Mouse (Mus musculus): ENCODE measurements around the gene Ppp1r36. TPM values are rescaled to one million over a fixed set of nuclear protein-coding genes. Genes with fewer than 3 reads are reported as not detected.
"Not testable (repeated sequence)": the region's sequence is repeated elsewhere in the genome, so short reads cannot be mapped to it uniquely, and the experiment has no call there.

Gene Ppp1r36
- polyA plus RNA-seq, 1 experiment from 2014 or later = 2.6 TPM

DNA sequence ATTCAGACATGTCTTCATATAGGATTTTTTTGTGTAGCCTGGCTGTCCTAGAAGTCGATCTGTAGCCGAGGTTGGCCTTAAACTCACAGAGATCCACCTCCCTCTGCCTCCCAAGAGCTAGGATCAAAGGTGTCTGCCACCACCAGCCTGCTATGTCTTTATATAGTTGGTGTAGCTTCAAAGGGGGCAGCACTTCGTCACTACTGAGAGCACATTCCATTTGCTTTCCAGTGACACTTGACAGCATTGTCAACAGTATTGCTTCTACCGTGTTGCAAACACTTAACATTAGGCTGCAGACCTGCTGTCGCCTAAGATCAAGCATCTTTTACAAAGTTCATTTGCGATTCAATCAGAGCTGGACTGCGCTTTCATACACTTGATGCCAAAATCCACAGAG, 16.8 kb downstream of the Ppp1r36 start:
- DNase-seq (ENCODE audit: low spot score) (no peak), ATAC-seq (ENCODE audit: low FRiP score) (no peak)
- Histone ChIP-seq H3K9me3 (ENCODE audit: control insufficient read depth, low read length) (no peaks in the 10 kb centered on the region), H3K4me3 (replicated peaks; ENCODE audit: low read length) (no peak overlapping the region), H3K36me3 (replicated peaks; ENCODE audit: control insufficient read depth, insufficient read depth) (no peaks in the 10 kb centered on the region), H3K4me1 (replicated peaks; ENCODE audit: control insufficient read depth, insufficient read depth, low read length) (no peaks in the 10 kb centered on the region; the same call in 1 of the 2 replicates), H3K27ac (no peak overlapping the region), H3K27me3 (ENCODE audit: control insufficient read depth, insufficient read depth, low read length) (0 out of 2 replicates have a peak, but pooled peaks cover 11% of the 10 kb centered on the region), H3K4me2 (replicated peaks) (no peak overlapping the region), H3K9ac (no peak overlapping the region)
- WGBS = 39% methylated on average over 7 of the region's 7 CpGs

DNA sequence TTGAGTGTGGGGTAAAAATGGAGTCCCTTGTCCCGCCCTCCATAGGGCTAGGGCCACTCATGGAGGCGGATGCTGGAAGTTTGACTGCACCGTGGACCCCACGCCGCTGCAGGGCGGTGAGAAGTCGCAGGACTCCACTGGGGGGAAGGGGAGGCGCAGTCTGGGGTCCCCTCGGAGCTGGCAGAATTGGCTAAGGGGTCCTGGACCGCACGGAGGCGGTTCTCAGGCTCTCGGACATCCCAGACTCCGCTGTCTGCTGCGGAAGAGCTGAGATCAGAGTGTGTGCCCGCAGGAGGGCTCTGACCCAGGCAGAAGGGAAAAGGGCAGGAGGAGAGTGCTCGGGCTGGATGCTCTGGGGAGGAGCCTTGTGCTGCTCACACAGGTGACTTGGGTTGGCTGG, 17.7 kb downstream of the Ppp1r36 start:
- Histone ChIP-seq H3K27me3 (ENCODE audit: control insufficient read depth, insufficient read depth, low read length) (0 out of 2 replicates have a peak, but pooled peaks cover 11% of the 10 kb centered on the region), H3K27ac (no peak overlapping the region), H3K4me3 (replicated peaks; ENCODE audit: low read length) (no peak overlapping the region; the same call in 1 of the 2 replicates), H3K9ac (0 out of 2 replicates have a peak overlapping the region, but pooled peaks have one; percentile 33), H3K9me3 (ENCODE audit: control insufficient read depth, low read length) (no peaks in the 10 kb centered on the region), H3K36me3 (replicated peaks; ENCODE audit: control insufficient read depth, insufficient read depth) (no peaks in the 10 kb centered on the region), H3K4me2 (replicated peaks) (peak overlapping the region; percentile 46), H3K4me1 (replicated peaks; ENCODE audit: control insufficient read depth, insufficient read depth, low read length) (no peaks in the 10 kb centered on the region; the same call in 1 of the 2 replicates)
- WGBS = 2% methylated on average over 17 of the region's 17 CpGs
- no peak for DNase-seq (ENCODE audit: low spot score)
- ATAC-seq (ENCODE audit: low FRiP score) = no peak

DNA sequence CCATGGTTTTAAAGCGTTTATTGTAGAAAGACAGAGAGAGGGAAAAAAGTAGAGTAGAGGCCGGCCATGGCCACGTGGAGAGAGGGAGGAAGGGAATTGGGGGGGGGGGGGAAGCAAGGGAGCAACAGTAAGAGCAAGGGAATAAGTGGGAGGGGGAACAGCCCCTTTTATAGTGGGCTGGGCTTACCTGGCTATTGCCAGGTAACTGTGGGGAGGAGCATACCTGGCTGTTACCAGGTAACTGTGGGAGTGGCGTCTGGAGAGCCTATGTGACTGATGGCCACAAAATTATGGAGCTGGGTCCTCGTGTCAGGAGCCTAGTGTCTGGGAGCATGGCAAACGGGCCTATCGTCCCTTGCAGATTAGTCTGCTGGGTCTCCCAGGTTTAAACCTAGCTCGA, 18.2 kb downstream of the Ppp1r36 start:
- DNase-seq (ENCODE audit: low spot score) = no peak
- Histone ChIP-seq H3K9ac (no peak overlapping the region), H3K27me3 (ENCODE audit: control insufficient read depth, insufficient read depth, low read length) (0 out of 2 replicates have a peak, but pooled peaks cover 11% of the 10 kb centered on the region), H3K4me2 (replicated peaks) (peak overlapping the region; percentile 46; the same call in 1 of the 2 replicates), H3K27ac (no peak overlapping the region), H3K4me3 (replicated peaks; ENCODE audit: low read length) (no peak overlapping the region), H3K9me3 (ENCODE audit: control insufficient read depth, low read length) (no peaks in the 10 kb centered on the region), H3K4me1 (replicated peaks; ENCODE audit: control insufficient read depth, insufficient read depth, low read length) (no peaks in the 10 kb centered on the region; the same call in 1 of the 2 replicates), H3K36me3 (replicated peaks; ENCODE audit: control insufficient read depth, insufficient read depth) (no peaks in the 10 kb centered on the region)
- WGBS = 43% methylated on average over 8 of the region's 8 CpGs
- no peak for ATAC-seq (ENCODE audit: low FRiP score)

DNA sequence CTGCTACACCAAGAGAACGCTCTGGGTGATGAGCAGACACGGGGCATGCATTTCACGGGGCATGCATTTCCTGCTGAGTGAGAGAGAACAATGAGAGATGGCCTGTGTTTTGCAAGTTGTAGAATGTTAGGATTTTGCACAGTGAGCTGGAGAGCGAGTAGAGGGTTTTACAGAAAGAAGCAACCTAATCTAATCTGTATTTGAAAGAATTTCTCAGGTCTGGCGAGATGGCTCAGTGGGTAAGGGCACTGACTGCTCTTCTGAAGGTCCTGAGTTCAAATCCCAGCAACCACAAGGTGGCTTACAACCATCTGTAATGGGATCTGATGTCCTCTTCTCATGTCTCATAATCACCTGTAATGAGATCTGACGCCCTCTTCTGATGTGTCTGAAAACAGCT, 26.1 kb downstream of the Ppp1r36 start:
- not testable (repeated sequence) for DNase-seq (ENCODE audit: low spot score); H3K4me3 ChIP-seq (replicated peaks; ENCODE audit: low read length); H3K36me3 ChIP-seq (replicated peaks; ENCODE audit: control insufficient read depth, insufficient read depth); H3K27me3 ChIP-seq (ENCODE audit: control insufficient read depth, insufficient read depth, low read length); H3K9ac ChIP-seq; H3K4me1 ChIP-seq (replicated peaks; ENCODE audit: control insufficient read depth, insufficient read depth, low read length); H3K4me2 ChIP-seq (replicated peaks); H3K27ac ChIP-seq; ATAC-seq (ENCODE audit: low FRiP score); H3K9me3 ChIP-seq (ENCODE audit: control insufficient read depth, low read length)
- WGBS = 69% methylated on average over 6 of the region's 6 CpGs

DNA sequence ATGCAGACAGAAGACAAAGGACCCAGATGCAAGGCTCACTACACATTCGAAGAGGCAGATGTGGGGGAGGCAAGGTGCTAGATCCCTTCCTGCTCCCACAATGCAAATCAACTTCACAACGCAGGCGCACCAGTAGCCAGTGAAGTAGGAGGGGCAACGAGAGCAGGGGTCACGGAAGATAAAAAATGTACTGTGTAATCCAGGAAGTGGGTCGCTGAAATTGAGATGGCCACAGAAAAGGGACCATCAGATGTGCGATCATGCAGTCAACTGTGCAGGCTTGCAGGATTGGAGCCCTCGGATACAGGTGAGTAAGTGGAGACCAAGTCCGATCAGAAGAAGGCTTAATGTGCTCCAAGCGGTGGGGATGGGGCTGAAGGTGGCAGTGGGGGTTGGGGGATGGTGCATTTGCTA, 27.0 kb downstream of the Ppp1r36 start:
- H3K9me3 ChIP-seq (ENCODE audit: control insufficient read depth, low read length) = no peaks in the 10 kb centered on the region
- no peak overlapping the region for H3K4me3 ChIP-seq (replicated peaks; ENCODE audit: low read length)
- no peak overlapping the region for H3K4me2 ChIP-seq (replicated peaks)
- no peaks in the 10 kb centered on the region for H3K4me1 ChIP-seq (replicated peaks; ENCODE audit: control insufficient read depth, insufficient read depth, low read length)
- H3K27ac ChIP-seq = no peak overlapping the region
- H3K9ac ChIP-seq = no peak overlapping the region
- DNase-seq (ENCODE audit: low spot score) = no peak
- no peak for ATAC-seq (ENCODE audit: low FRiP score)
- H3K36me3 ChIP-seq (replicated peaks; ENCODE audit: control insufficient read depth, insufficient read depth) = no peaks in the 10 kb centered on the region
- 62% methylated on average over 10 of the region's 10 CpGs for WGBS
- no peaks in the 10 kb centered on the region for H3K27me3 ChIP-seq (ENCODE audit: control insufficient read depth, insufficient read depth, low read length)

DNA sequence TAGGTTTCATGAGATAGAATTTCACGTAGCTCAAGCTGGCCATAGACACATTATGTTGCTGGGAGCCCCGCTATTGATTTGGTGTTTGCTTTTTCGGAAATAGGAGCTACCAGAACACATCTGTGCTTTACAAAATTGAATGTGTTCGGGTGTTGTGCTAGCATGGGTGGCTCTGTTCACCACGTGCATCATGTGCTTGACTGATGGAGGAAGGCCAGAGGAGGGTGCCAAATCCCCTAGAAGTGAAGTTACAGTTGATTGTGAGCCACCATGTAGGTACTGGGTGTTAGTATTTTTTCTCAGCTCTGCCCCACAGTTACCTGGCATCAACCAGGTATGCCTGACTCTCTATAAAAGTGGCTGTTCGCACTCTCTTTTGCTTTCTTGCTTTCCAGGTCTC, 27.5 kb downstream of the Ppp1r36 start:
- Histone ChIP-seq H3K36me3 (replicated peaks; ENCODE audit: control insufficient read depth, insufficient read depth) (no peaks in the 10 kb centered on the region), H3K27me3 (ENCODE audit: control insufficient read depth, insufficient read depth, low read length) (no peaks in the 10 kb centered on the region), H3K27ac (no peak overlapping the region), H3K4me3 (replicated peaks; ENCODE audit: low read length) (no peak overlapping the region), H3K4me1 (replicated peaks; ENCODE audit: control insufficient read depth, insufficient read depth, low read length) (no peaks in the 10 kb centered on the region), H3K9me3 (ENCODE audit: control insufficient read depth, low read length) (no peaks in the 10 kb centered on the region), H3K4me2 (replicated peaks) (no peak overlapping the region), H3K9ac (no peak overlapping the region)
- WGBS = 90% methylated on average over 6 of the region's 6 CpGs
- DNase-seq (ENCODE audit: low spot score) = no peak
- ATAC-seq (ENCODE audit: low FRiP score) = no peak

DNA sequence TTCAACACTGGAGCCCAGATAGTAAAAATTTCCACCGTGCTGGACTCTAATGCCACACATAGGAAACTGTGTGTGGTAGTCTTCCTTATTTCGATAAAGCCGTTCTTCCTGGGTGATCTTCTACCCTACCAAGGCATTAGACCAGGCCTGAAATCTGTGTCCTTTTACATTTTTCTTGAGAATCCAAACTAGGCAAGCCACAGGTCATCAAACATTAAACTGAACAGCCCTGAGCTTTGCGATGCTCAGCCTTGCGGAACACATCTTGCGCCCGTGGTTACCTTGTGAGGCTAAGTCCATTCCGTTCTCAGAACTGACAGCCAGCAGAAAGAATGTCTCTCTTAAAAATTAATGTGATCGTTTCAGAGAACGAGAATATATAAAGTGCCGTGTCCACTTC, 28.9 kb downstream of the Ppp1r36 start:
- 77% methylated on average over 11 of the region's 11 CpGs for WGBS
- Histone ChIP-seq H3K4me2 (replicated peaks) (no peak overlapping the region), H3K9me3 (ENCODE audit: control insufficient read depth, low read length) (no peaks in the 10 kb centered on the region), H3K27me3 (ENCODE audit: control insufficient read depth, insufficient read depth, low read length) (no peaks in the 10 kb centered on the region), H3K36me3 (replicated peaks; ENCODE audit: control insufficient read depth, insufficient read depth) (no peaks in the 10 kb centered on the region), H3K9ac (no peak overlapping the region), H3K4me3 (replicated peaks; ENCODE audit: low read length) (no peak overlapping the region), H3K4me1 (replicated peaks; ENCODE audit: control insufficient read depth, insufficient read depth, low read length) (no peaks in the 10 kb centered on the region), H3K27ac (no peak overlapping the region)
- no peak for ATAC-seq (ENCODE audit: low FRiP score)
- no peak for DNase-seq (ENCODE audit: low spot score)

DNA sequence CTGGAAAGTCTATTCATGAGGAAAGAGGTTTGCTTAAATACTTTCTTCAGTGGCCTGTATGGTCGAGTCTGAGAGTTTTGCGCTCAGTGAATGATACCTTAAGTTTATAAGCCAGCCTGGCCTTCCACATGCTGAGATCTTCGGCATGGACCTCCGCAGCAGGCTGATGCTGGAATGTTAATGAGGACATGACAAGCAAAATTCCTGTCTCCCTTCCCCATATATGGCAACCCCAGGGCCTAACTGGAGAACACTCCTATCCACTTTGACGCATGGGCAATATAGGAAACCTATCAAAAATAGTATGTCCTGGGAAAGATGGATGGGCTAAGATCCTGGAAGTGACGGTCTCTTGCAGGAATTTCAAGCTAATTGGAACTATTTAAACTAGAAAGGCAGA, 30.8 kb downstream of the Ppp1r36 start:
- no peaks in the 10 kb centered on the region for H3K4me1 ChIP-seq (replicated peaks; ENCODE audit: control insufficient read depth, insufficient read depth, low read length)
- ATAC-seq (ENCODE audit: low FRiP score) (no peak), DNase-seq (ENCODE audit: low spot score) (no peak)
- no peaks in the 10 kb centered on the region for H3K36me3 ChIP-seq (replicated peaks; ENCODE audit: control insufficient read depth, insufficient read depth)
- no peak overlapping the region for H3K9ac ChIP-seq
- 78% methylated on average over 6 of the region's 6 CpGs for WGBS
- no peaks in the 10 kb centered on the region for H3K27me3 ChIP-seq (ENCODE audit: control insufficient read depth, insufficient read depth, low read length)
- H3K9me3 ChIP-seq (ENCODE audit: control insufficient read depth, low read length) = no peaks in the 10 kb centered on the region
- no peak overlapping the region for H3K27ac ChIP-seq
- H3K4me3 ChIP-seq (replicated peaks; ENCODE audit: low read length) = no peak overlapping the region
- no peak overlapping the region for H3K4me2 ChIP-seq (replicated peaks)

DNA sequence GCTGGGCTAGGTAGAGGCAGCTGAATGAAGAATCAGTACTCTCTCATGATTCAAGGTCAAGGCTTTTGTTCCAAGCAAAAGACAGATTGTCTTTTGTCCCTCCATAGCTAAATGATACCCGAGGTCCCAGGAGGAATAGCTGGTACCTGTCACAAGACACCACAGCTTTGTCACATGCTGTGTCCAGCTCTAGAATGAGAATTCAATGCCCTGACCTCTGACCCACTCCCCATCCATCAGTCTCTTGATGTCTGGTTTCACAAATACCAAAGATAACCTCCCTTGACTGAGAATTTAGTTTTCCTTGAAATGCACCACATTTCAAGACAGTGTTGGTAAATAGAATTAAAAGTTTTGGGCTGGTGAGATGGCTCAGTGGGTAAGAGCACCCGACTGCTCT, 34.9 kb downstream of the Ppp1r36 start:
- H3K4me1 ChIP-seq (replicated peaks; ENCODE audit: control insufficient read depth, insufficient read depth, low read length) = no peaks in the 10 kb centered on the region
- H3K27me3 ChIP-seq (ENCODE audit: control insufficient read depth, insufficient read depth, low read length) = no peaks in the 10 kb centered on the region
- H3K9ac ChIP-seq = no peak overlapping the region
- H3K27ac ChIP-seq = no peak overlapping the region
- no peak for ATAC-seq (ENCODE audit: low FRiP score)
- H3K9me3 ChIP-seq (ENCODE audit: control insufficient read depth, low read length) = no peaks in the 10 kb centered on the region
- no peak for DNase-seq (ENCODE audit: low spot score)
- H3K36me3 ChIP-seq (replicated peaks; ENCODE audit: control insufficient read depth, insufficient read depth) = no peaks in the 10 kb centered on the region
- H3K4me3 ChIP-seq (replicated peaks; ENCODE audit: low read length) = no peak overlapping the region
- H3K4me2 ChIP-seq (replicated peaks) = no peak overlapping the region
- WGBS = 41% methylated on average over 2 of the region's 2 CpGs

DNA sequence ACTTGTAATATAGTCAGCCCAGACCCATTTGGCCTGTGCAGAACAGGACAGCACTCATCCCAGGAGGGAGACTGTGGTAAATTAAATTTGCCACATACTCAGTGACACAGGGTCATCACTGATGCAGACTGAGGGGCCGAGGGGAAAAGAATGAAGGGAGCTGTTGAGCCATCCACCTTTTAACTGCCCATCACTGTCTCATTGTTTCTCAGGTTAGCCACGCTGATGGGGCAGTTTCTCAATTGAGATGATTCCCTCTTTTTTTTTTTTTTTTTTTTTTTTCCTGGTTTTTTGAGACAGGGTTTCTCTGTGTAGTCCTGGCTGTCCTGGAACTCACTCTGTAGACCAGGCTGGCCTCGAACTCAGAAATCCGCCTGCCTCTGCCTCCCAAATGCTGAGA, 41.1 kb downstream of the Ppp1r36 start:
- H3K27me3 ChIP-seq (ENCODE audit: control insufficient read depth, insufficient read depth, low read length); DNase-seq (ENCODE audit: low spot score); H3K27ac ChIP-seq; H3K9me3 ChIP-seq (ENCODE audit: control insufficient read depth, low read length); H3K4me1 ChIP-seq (replicated peaks; ENCODE audit: control insufficient read depth, insufficient read depth, low read length); H3K4me2 ChIP-seq (replicated peaks); H3K4me3 ChIP-seq (replicated peaks; ENCODE audit: low read length); H3K36me3 ChIP-seq (replicated peaks; ENCODE audit: control insufficient read depth, insufficient read depth); H3K9ac ChIP-seq; ATAC-seq (ENCODE audit: low FRiP score): not testable (repeated sequence)
- 75% methylated on average over 4 of the region's 4 CpGs for WGBS

Data from hindbrain, embryonic 14.5 days (tissue).